Mouse (Mus musculus) kidney, adult 9 months (tissue): Measurements from ENCODE around the gene Pkp4.

Source experiments
- DNase-seq: peaks from one replicate; pipeline ENCODE4 v3.0.0; 2022

Pkp4 gene

DNA sequence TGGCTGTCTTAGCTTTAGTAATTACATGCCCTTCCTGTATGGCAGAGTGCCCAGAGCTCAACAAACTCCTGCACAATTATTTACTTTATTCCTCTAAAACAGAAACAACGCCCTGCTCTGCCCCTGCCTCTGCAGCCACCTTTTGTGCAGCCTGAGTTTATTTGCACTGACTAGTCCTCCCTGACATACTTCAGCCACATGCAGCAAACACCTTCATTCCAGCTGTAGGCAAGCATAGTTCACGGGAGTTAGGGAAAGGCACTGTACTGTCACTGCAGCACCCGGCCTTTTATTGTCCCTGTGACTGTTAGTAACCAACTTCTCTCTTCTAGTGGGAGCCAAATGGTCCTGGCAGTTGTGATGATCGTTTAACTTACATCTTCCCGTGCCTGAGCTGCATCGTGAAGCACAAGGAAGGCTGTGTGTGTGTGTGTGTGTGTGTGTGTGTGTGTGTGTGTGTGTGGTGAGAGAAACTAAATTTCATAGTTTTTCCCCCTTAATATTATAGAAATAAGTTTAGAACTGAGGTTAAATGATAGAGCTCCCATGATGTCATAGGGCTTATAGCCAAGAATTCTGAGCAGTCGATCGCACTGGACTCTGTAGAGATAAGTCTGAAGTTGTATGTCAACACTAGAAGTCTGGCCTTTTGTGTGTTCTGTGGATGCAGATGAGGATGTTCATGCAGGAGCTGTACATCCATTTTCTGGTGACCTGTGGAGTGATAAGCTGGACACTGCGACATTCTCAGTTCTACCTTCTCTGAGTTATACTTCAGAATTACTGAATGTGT lies 59.5 kb downstream of the Pkp4 start:
- DNase-seq, result peak; percentile 54

DNA sequence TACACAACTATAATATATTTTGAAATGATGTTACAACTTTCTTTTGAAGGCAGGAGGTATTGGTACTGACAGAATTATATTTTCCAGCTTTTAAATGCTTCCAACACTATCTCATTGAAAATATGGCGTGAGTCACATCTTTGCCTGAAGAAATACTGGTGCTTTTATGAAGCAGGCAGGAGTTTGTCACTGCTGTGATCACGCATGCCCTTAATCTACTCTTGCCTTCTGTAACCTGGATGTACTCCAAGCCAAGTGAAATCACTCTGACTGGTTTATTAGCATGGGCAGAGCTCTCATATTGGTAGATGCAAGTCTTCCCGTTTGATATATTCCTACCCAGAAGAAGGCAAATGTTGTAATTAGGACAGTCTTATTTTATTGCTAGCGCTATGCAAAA lies 65.7 kb downstream of the Pkp4 start:
- no peak for DNase-seq

DNA sequence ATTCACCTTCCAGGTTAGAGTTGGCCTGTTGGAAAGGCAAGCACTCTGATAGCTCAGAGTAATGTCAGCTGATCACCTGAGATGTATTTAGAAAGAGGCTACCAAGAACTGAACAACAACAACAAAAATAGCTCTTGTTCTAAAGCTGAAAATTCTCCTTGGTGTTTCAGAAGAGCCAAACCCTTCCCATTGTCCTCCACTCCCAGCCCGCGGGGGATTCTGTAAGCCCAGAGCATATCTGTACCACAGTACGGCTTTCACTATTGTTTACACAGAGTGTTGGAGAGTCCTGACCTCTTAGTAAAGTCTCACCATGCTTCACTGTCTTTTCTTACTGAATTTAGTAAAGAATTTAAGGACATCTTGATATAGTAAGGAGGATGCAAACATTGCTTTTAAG lies 66.4 kb downstream of the Pkp4 start:
- no peak for DNase-seq

DNA sequence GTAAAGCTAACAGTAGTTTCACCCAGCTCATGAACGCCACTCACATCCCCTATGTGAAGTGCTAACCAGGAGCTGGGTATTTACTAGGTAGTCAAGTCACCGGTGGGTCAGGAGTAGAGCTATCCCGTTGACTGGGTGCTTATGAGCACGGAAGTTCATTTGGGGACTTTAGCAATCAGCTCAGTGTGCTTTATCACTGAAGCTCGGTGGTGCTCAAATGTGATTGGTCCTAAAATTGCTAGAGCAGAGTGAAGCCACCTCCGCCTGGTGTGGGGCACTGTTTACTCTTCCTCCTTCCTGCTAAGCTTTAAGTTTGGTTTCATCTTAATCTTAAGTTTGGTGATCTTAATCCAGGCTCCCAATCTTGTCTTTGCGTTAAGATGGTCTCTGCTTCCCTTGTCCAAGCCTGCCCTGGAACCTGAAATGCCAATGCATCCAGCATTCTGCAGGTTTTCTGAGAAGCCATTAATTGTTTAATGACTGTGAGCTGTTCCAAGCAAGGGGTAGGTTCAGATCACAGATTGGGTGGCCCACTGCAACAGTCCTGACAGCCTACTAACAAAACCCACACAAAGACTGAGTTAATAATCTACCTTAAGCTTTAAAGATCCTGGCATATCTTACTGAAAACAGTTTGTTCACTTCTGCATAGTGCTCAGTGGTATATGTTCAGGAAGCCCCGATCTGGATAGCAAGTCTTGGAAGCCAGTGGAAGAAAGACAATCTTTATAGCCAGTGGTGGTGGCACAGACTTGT lies 67.0 kb downstream of the Pkp4 start:
- DNase-seq, result no peak

DNA sequence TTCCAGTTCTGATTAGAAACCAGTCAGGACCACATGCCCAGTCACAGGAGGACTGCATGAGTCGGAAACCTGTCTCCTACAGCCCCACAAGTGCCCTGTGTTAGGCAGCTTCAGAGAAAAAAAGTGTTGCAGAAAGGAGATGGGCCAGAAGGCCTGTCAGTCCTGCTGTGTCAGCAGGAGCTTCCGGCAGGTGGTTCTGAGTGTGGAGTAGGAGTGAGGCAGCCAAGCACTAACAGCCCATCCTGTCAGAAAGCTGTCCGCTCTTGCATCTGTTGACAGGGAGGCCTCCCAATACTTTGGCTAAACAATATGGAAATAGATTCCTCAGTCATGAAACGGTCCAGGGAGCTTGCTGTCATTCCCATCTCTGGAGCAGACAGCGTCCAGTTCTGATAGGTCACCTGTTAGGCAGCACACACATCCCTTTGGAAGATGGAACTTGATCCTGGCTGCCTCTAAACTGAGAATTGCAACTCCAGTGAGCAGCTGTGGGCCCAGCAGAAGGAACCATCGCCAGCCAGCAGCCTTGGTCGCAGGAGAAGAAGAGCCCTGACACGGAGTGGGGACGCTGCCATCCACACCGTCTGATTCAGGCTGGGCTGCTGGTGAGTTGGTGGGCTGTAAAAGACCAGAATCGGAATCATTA lies 68.7 kb downstream of the Pkp4 start:
- DNase-seq, result no peak

DNA sequence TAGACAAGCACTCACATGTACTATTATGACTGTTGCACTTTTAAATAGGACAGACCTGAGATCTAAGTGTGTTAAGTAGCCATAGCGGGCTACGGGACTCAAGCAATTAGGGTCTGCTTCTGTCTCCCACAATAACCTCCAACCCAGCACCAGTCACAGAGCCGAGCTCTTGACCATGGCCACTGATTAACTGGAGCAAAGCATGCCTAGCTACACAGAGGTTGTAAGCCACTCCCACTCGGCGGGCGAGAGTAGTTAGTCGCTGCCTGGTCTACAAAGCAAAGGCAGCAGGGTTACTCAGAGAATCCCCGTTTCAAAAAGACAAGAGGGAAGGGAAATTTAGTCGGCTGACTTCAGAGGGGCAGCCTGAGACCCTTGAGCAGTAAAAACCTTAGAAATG lies 70.0 kb downstream of the Pkp4 start:
- peak; percentile 74 for DNase-seq

DNA sequence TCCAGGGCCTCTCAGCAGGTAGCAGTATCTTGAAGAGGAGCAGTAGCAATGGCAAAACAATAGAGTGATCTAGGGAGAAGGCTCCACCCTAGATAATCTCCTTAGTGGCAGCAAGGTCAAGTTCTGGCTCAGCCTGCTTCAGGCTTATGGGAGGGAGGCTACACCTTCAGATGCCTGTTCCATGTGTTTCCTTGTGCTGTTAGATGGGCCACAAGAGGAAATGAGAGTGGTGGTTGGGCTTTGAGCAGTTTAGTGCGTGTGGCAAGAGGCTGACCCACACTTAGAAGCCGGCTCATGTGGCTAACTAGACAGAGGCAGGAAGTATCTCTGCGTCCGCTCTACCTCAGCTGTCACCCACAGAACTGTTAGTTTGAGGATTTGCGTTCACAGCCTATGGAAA lies 70.9 kb downstream of the Pkp4 start:
- DNase-seq, result no peak

DNA sequence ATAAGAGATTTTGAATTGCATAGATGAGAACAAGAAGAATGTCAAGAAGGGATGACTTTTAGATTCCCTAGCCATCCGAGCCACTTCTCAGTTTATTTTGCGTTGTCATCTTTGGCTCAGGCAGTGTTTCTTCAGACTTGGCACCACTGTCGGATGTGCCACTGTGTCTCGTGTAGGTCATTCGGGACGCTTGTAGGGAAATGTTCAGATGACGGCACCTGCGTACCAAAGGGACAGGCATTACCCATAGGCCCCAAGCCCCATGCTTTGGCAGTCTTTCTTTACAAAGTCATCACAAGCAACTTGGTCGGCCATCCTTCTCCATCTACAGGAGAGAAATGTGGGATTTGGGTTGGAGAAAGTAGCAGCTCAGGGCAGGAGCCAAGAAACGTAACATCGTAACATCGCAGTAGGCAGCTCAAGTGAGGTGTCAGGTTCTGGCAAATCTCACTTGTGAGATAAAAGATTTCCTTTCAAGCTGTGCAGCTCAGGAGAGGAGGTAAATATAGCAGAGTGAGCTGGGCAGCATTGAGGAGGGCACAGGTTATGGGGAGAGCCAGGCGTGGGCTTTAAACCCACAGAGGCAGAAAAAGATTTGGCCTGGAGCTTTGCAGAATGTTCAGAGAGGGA lies 72.8 kb downstream of the Pkp4 start:
- DNase-seq, result no peak

DNA sequence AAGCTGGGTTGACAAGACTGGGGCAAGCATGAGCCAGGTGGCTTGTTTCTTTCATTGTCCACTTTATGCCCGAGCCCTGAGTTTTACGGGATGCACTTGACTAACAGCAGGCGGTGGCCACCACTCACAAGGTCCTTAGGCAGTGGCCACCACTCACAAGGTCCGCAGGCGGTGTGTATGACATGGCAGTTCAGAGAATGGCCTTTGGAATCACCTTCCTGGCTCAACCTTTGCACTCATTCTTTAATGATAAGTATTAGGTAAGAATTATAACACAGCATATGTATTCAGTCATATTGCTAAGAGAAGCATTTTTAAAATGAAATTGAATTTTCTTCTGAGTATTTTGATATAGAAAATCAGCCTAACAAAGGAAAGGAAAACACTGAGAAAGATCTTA lies 73.3 kb downstream of the Pkp4 start:
- no peak for DNase-seq

DNA sequence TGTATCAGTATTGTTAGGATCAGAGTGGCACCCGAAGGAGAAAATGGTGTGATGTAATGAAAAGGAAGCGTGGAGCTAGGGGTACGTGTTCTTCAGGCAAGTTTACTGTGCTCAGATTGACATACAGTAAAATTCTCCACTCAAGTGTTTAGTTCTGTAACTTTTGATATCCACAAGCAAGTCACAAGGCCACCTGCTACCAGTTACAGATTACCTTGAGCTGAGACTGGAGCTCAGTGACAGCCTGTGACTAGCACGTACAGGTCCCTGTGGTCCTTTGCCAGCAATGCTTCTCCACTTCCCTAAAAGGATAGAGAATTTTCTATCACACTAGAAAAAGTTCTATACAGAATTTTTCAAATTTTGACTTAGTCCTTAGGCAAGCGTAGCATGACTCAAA lies 73.9 kb downstream of the Pkp4 start:
- DNase-seq, result no peak

DNA sequence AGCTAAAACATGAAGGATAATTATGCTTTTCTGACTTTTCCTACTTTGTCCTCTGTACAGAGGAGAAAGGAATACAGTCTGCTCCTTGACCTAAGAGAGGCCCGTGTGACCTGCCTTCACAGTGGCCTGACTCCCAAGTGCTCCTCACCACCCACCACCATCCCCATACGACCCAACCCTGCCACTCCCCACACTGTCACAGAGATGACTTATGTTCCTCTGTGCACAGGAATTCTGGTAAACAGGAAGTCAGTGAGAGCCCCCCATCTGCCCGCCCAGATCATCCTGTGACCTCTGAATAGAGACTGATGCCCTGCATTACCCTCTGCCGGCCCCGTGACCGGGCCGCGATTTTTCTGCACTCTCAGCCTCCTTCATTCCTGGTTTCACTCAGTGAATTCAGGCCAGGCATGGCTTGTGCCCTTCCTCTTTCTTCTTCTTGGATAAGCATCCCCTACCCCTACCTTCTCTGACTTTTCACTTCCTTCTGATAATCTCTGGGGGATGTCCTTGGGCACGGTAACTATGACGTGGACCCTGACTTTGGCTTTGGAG lies 79.3 kb downstream of the Pkp4 start:
- DNase-seq, result no peak

DNA sequence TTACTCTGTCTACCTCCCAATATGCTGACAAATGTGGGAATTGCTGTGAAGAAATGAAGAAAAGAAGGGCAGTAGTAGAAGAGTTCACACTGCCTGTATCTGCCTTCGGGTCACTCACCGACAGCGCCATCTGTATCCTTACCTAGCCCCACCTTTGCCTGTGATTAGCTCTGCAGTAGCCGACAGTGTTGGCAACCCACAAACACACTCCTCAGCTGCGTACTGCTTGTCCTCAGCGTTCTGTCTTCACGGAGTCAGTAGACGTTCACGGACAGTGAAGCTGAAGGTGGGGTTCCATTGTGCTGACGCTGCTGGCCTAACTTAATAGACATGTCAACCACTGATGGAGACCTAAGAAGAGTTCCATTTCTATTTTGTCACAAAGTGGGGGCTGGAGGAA lies 81.5 kb downstream of the Pkp4 start:
- no peak for DNase-seq

DNA sequence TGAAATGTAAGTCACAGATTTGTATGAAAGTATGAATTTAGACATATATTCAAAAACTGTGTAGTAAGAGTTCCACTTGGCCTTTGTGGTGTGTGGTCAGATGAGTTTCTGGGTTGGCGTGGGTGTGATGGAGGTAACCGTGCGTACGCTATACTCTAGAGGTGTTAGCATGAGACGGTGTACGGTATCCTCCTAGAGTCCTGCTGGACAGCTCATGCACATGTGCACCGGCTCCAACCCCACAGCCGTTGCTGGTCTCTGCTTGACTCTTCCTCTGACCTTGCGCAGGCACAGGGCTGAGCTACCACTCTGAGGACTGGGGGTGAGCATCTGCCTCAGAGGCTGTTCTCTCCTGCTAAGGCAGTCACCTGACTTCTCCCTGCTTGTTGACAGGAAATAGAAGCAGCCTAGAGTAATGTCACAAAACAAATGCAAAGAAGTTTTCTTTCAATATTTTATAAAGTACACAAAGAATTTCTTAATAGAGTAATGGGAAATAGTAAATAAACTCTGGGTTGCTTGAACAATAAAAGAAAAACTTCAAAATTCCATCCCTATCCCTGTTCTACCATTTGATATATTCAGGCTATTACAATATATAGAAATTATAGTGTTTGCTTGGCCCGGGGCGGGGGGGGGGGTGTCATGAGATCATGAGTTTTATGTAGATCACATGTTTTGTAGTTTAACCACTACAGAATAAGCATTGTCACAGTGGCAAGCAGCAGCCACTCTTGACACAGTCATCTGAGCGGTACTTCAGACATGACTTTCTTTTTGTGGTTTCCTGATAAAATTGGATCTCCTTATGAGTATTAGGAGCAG lies 83.8 kb downstream of the Pkp4 start:
- no peak for DNase-seq

DNA sequence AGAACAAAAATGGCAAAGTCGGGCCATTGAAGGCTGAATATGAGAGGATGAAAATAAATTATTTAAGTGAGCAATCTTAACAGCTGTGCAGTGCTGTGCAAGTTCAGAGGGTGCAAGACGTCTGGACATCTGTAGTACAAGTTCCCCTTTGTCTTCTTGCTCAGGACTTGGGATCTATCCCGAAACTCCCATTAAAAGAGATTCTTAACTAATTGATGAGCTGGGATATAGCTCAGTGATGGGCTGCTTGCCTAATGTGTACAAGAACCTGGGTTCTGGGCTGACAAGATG lies 84.4 kb downstream of the Pkp4 start:
- DNase-seq, result no peak

DNA sequence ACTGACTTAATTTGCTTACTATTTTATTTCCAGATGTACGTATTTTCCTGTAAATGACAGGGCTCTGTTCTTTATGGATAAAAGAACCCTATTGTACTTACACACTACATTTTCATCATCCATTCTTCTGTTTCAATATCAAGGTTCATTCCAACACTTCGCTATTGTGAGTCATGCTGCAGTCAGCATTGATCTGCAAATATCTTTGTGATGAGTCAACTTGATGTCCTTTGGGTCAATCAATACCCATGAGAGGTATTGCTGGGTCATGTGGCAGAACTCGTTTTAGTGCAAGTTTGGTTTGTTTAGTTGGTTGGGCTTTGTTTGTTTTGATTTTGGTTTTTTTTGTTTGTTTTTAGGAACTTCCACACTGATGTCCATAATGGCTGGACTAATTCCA lies 88.2 kb downstream of the Pkp4 start:
- DNase-seq, result no peak

DNA sequence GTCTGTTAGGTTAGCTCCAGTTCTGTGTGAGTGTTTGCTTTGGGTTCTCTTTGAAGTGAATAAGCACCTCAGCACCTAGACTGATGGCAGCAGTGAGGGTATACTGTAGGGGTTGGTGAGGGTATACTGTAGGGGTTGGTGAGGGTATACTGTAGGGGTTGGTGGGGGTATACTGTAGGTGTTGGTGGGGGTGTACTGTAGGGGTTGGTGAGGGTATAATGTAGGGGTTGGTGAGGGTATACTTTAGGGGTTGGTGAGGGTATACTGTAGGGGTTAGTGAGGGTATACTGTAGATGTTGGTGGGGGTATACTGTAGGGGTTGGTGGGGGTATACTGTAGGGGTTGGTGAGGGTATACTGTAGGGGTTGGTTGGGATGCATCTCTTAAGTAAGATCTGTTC lies 92.2 kb downstream of the Pkp4 start:
- DNase-seq, result no peak

DNA sequence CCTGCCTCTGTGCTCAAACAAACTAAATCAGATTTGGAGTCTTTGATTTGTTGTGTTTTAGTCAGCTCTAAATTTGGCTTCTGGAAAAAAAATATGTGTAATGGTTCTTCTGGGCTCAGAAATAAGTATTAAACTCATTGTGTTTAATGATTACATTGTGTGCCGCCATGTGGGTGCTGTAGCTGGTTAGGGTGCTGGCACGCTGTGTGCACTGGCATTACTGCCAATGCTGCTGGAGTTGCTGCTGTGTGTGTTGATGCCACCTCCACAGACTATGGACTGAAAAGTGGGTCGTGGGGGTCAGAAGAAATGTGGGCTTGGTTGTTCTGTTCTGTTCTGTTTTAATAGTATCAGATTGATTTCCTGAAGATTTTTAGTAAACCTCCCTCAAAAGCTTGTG lies 92.8 kb downstream of the Pkp4 start:
- DNase-seq, result peak; percentile 54

DNA sequence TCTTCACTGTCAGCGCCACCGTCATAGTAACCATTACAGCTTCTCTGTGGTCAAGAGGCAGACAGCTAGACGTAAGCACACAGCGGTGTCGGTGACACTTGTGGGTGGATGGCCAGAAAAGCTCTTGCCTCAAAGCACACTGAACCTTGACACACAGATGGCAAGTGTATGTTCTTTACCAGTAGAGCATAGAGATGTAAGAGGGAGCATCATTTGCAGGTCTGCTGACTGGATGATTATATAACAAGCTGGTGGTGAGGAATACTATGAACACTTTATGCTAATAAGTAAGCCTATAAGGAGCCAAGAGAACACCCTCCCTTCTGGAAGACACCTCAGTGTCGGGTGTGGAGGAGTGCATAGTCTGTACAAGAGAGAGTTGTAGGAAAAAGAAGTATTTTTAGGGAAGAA lies 98.2 kb downstream of the Pkp4 start:
- no peak for DNase-seq

DNA sequence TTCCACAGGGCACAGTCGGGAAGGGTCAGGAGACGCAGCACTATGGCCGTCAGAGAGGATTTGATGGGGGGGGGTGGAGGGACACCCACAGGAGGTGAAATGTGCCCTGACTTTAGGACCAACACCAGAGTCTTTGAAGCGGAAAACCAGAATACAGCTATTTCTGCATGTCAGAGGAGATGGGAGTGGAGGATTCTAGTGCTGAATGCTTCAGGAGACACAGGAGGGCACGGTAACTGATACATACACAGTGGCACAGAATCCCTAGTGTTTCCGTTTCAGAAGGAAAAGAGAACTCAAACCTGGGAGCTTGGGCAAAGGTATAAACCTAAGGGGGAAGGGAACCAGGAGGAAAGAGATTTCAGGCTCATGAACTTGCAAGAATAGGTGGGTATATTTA lies 98.7 kb downstream of the Pkp4 start:
- DNase-seq, result no peak

DNA sequence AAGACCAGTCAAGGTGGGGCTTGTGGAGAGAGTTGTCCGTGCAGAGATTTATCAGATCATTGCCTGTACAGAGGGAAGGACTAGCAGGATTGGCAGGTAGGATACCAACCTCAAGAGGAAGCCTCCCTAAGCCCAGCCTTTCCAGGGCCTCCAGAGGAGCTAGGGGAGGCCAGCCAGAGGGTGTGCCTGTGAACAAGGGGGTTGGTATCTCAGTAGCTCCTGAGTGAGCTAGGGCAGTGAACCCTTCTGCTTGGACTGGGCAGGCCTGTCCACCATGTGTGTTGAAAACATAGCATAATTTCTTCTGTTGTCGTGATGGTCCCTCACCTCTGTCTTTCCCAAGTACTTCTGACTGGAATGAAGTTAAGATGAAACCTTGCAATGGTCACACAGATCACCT lies 100.6 kb downstream of the Pkp4 start:
- DNase-seq, result no peak

DNA sequence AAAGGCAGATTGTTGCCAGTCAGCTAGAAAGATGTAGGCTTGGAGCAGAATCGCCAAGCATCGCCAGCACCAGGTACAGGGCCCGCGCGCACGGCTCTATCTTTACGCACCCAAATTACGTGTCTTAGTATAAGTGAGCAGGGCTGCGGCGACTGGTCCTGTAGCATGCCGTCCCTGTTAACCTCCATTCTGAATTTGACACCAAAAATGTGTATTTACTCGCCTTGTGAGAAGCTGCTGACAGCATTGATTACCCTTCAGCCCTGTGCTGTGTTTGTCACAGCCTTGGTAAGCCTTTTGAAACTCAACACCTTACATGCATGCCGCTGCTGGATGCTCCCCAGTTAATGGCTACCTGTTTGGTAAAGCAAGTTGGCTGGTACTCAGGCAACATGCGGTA lies 105.8 kb downstream of the Pkp4 start:
- no peak for DNase-seq

DNA sequence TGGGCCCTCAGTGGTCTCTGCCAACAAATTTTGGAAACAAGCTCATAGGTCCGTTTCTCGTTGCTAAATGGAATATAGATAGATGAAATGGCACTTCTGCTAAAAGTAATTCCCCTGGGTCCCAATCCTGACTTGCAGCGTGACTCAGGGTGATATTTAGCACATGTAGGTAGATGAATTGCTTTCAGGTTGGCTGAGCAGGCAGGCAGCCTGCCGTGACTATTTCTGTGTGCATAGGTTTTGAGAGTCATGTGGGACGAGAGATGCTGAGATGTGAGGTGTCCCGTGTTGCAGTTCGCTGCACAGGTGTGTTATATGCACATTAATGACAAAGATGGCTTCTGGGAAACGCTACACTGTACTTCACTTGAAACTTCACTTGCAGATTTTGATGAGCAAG lies 111.2 kb downstream of the Pkp4 start:
- no peak for DNase-seq

DNA sequence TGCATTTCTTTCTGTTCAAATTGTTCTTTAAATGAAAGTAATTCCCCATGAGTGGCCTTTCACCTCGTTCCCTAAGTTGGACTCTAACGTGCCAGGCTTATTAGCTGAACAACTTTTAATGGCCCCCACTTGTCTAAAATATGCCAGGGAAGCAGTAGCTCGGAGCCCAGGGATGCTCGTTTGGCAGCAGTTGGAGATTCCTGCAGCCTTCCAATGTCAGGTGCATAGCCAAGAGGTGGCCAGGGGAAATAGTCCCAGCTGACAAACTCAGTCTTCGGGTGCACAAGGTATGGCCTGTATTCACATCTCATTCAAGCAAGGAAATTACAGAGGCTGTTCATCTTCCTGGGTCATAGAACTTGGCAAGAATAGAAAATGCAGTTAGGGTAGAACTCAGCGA lies 112.1 kb downstream of the Pkp4 start:
- no peak for DNase-seq
